Mouse (Mus musculus): ENCODE results near the gene Angel2. TPM values are rescaled to one million over a fixed set of nuclear protein-coding genes. Genes with fewer than 3 reads are reported as not detected.
A peak's percentile ranks its signal among the peaks of the same experiment; 100 is the strongest.

Angel2 gene
- polyA plus RNA-seq, 1 experiment, result 14.2 TPM

- no peaks in the 10 kb centered on the region for H3K27me3 ChIP-seq (ENCODE audit: control insufficient read depth, insufficient read depth, insufficient read length)
- no peak overlapping the region for H3ac ChIP-seq (ENCODE audit: control insufficient read depth, insufficient read length, low read depth)
- TF ChIP-seq MYOG (IDR thresholded peaks at IDR 0.05; ENCODE audit: control insufficient read depth, extremely low read depth, insufficient read length) (no peak), CTCF (IDR thresholded peaks at IDR 0.05; ENCODE audit: control insufficient read depth, insufficient read depth, insufficient read length) (no peak), MYOD1 (IDR thresholded peaks at IDR 0.05; ENCODE audit: control insufficient read depth, insufficient read length, low read depth) (no peak), USF1 (IDR thresholded peaks at IDR 0.05; ENCODE audit: low read depth) (no peak), FOSL1 (IDR thresholded peaks at IDR 0.05; ENCODE audit: insufficient read depth, low read length, poor library complexity, severe bottlenecking) (no peak), MAX (IDR thresholded peaks at IDR 0.05) (no peak), CEBPB (IDR thresholded peaks at IDR 0.05; ENCODE audit: low read depth) (no peak)
- no peak overlapping the region for H3K4me3 ChIP-seq (ENCODE audit: insufficient read depth, poor library complexity, severe bottlenecking)
- peaks cover 56% of the 10 kb centered on the region for H3K36me3 ChIP-seq (ENCODE audit: control insufficient read depth, insufficient read depth)
- peaks cover 31% of the 10 kb centered on the region for H3K79me2 ChIP-seq (ENCODE audit: control insufficient read depth, insufficient read depth)
- peaks cover 3% of the 10 kb centered on the region for H3K79me3 ChIP-seq (ENCODE audit: low read depth)
Observed at GRCm38 (mm10) chr1:190971708-190972610, 47.0 kb downstream of the Angel2 start.

GRCm38 (mm10) chr1:190972612-190973192, 47.8 kb downstream of the Angel2 start:
- Histone ChIP-seq H3K27me3 (ENCODE audit: control insufficient read depth, insufficient read depth, insufficient read length) (no peaks in the 10 kb centered on the region), H3ac (ENCODE audit: control insufficient read depth, insufficient read length, low read depth) (no peak overlapping the region), H3K79me2 (ENCODE audit: control insufficient read depth, insufficient read depth) (peaks cover 39% of the 10 kb centered on the region), H3K36me3 (ENCODE audit: control insufficient read depth, insufficient read depth) (peaks cover 51% of the 10 kb centered on the region), H3K4me3 (ENCODE audit: insufficient read depth, poor library complexity, severe bottlenecking) (no peak overlapping the region), H3K79me3 (ENCODE audit: low read depth) (peaks cover 5% of the 10 kb centered on the region)
- peak; percentile 82 for TF ChIP-seq MYOG (IDR thresholded peaks at IDR 0.05; ENCODE audit: control insufficient read depth, extremely low read depth, insufficient read length)
- peak; percentile 97 for TF ChIP-seq MYOD1 (IDR thresholded peaks at IDR 0.05; ENCODE audit: control insufficient read depth, insufficient read length, low read depth)
- no peak for TF ChIP-seq CTCF (IDR thresholded peaks at IDR 0.05; ENCODE audit: control insufficient read depth, insufficient read depth, insufficient read length)

DNA sequence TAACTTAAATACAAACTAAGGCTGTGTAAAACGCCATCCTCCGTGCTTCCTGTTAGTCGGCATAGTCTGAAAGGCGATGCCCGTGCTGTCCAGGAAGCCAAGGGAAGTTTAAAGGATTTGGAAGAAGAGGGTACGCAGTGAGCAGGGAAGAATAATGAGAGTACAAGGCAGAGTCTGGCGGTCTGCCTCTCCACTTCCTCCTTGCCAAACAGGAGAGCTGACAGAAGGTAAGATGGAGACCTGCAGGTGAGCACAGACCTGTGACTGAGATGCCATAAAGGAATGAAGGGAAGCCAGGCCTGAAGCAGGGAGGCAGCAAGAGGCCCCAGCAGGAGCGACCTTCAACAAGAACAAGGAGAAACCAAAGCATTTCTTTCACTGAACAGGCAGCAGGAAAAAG, 49.3 kb downstream of the Angel2 start:
- Histone ChIP-seq H3K36me3 (ENCODE audit: control insufficient read depth, insufficient read depth) (peaks cover 42% of the 10 kb centered on the region), H3ac (ENCODE audit: control insufficient read depth, insufficient read length, low read depth) (no peak overlapping the region), H3K4me3 (ENCODE audit: insufficient read depth, poor library complexity, severe bottlenecking) (no peak overlapping the region), H3K27me3 (ENCODE audit: control insufficient read depth, insufficient read depth, insufficient read length) (no peaks in the 10 kb centered on the region), H3K79me3 (ENCODE audit: low read depth) (peaks cover 9% of the 10 kb centered on the region), H3K79me2 (ENCODE audit: control insufficient read depth, insufficient read depth) (peaks cover 50% of the 10 kb centered on the region)
- TF ChIP-seq FOSL1 (IDR thresholded peaks at IDR 0.05; ENCODE audit: insufficient read depth, low read length, poor library complexity, severe bottlenecking) (no peak), USF1 (IDR thresholded peaks at IDR 0.05; ENCODE audit: low read depth) (no peak), CEBPB (IDR thresholded peaks at IDR 0.05; ENCODE audit: low read depth) (no peak)

GRCm38 (mm10) chr1:190974833-190975232, 49.9 kb downstream of the Angel2 start:
- H3K36me3 ChIP-seq (ENCODE audit: control insufficient read depth, insufficient read depth), result peaks cover 38% of the 10 kb centered on the region
- TF ChIP-seq CEBPB (IDR thresholded peaks at IDR 0.05; ENCODE audit: low read depth) (no peak), FOSL1 (IDR thresholded peaks at IDR 0.05; ENCODE audit: insufficient read depth, low read length, poor library complexity, severe bottlenecking) (no peak), CTCF (IDR thresholded peaks at IDR 0.05; ENCODE audit: control insufficient read depth, insufficient read depth, insufficient read length) (no peak), MYOG (IDR thresholded peaks at IDR 0.05; ENCODE audit: control insufficient read depth, extremely low read depth, insufficient read length) (no peak), USF1 (IDR thresholded peaks at IDR 0.05; ENCODE audit: low read depth) (no peak), MYOD1 (IDR thresholded peaks at IDR 0.05; ENCODE audit: control insufficient read depth, insufficient read length, low read depth) (no peak), MAX (IDR thresholded peaks at IDR 0.05) (no peak)

DNA sequence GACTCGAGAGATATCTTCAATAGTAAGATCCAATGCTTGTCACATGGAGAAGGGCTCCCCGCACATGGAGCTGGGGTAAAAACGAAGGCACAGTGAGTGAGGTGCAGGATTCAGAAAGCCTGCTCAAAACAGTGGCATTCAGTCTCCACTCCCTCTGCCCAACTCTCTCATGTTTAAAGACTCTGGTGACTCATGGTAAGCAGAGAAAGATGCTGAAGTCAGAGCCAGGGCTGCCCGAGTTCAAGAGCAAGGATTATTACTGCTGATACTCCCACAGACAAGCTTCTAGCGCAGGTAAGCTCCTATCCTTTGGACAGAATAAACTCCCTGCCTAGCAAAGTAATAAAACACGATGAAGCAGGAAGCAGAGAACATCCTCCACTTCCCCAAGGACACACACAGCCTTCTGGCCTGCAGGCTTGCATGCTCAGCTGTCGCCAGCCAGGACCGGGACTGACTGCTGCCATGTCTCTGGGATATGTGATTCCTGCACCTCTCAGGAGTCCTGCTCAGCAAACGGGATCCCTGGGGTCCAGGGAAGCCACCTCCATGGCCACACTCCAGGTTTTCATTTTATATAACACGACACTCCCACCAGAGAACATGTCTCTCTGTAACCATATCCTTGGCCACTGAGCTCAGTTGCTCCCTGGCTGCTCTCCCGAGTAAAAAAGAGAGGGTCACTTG, 52.1 kb downstream of the Angel2 start:
- H3ac ChIP-seq (ENCODE audit: control insufficient read depth, insufficient read length, low read depth), result peak overlapping the region; percentile 36
- H3K27me3 ChIP-seq (ENCODE audit: control insufficient read depth, insufficient read depth, insufficient read length), result no peaks in the 10 kb centered on the region
- H3K79me2 ChIP-seq (ENCODE audit: control insufficient read depth, insufficient read depth), result peaks cover 50% of the 10 kb centered on the region
- no peak overlapping the region for H3K4me3 ChIP-seq (ENCODE audit: insufficient read depth, poor library complexity, severe bottlenecking)
- H3K36me3 ChIP-seq (ENCODE audit: control insufficient read depth, insufficient read depth), result peaks cover 17% of the 10 kb centered on the region
- H3K79me3 ChIP-seq (ENCODE audit: low read depth), result peaks cover 9% of the 10 kb centered on the region
- TF ChIP-seq USF1 (IDR thresholded peaks at IDR 0.05; ENCODE audit: low read depth), result no peak
- no peak for TF ChIP-seq FOSL1 (IDR thresholded peaks at IDR 0.05; ENCODE audit: insufficient read depth, low read length, poor library complexity, severe bottlenecking)
- no peak for TF ChIP-seq MYOD1 (IDR thresholded peaks at IDR 0.05; ENCODE audit: control insufficient read depth, insufficient read length, low read depth)
- TF ChIP-seq MAX (IDR thresholded peaks at IDR 0.05), result no peak
- no peak for TF ChIP-seq MYOG (IDR thresholded peaks at IDR 0.05; ENCODE audit: control insufficient read depth, extremely low read depth, insufficient read length)
- TF ChIP-seq CTCF (IDR thresholded peaks at IDR 0.05; ENCODE audit: control insufficient read depth, insufficient read depth, insufficient read length), result no peak
- no peak for TF ChIP-seq CEBPB (IDR thresholded peaks at IDR 0.05; ENCODE audit: low read depth)

More at GRCm38 (mm10) chr1:190974833-190975232, 49.9 kb downstream of the Angel2 start:
- Histone ChIP-seq H3K79me3 (ENCODE audit: low read depth) (peaks cover 9% of the 10 kb centered on the region), H3ac (ENCODE audit: control insufficient read depth, insufficient read length, low read depth) (no peak overlapping the region), H3K27me3 (ENCODE audit: control insufficient read depth, insufficient read depth, insufficient read length) (no peaks in the 10 kb centered on the region), H3K4me3 (ENCODE audit: insufficient read depth, poor library complexity, severe bottlenecking) (no peak overlapping the region), H3K79me2 (ENCODE audit: control insufficient read depth, insufficient read depth) (peaks cover 50% of the 10 kb centered on the region)
